Mouse (Mus musculus) ovary, postnatal 36 days (tissue): Measurements from ENCODE around the gene Aqp11.

Source experiments
- DNase-seq: peaks from one replicate; pipeline ENCODE4 v3.0.0; 2022; ENCODE audit warnings: low spot score, mixed read lengths

The Aqp11 gene

GRCm38 (mm10) chr7:97707809-97708208 lies 30.3 kb downstream of the Aqp11 start:
- no peak for DNase-seq

- DNase-seq: no peak
Observed at GRCm38 (mm10) chr7:97707123-97707522, 31.0 kb downstream of the Aqp11 start.

- no peak for DNase-seq
Observed at GRCm38 (mm10) chr7:97701106-97701505, 37.0 kb downstream of the Aqp11 start.

GRCm38 (mm10) chr7:97700173-97700572 lies 37.9 kb downstream of the Aqp11 start:
- DNase-seq: no peak

GRCm38 (mm10) chr7:97696506-97697254 lies 41.4 kb downstream of the Aqp11 start, which contains the start of gene Clns1a:
Gene Clns1a, plus strand, starts transcription at chr7:97696634.
- peak; percentile 85 for DNase-seq

- no peak for DNase-seq
Observed at GRCm38 (mm10) chr7:97696133-97696505, 42.0 kb downstream of the Aqp11 start.

- no peak for DNase-seq
Observed at GRCm38 (mm10) chr7:97695441-97695840, 42.6 kb downstream of the Aqp11 start.

- no peak for DNase-seq
Observed at GRCm38 (mm10) chr7:97687831-97688230, 50.3 kb downstream of the Aqp11 start.

- DNase-seq: no peak
Observed at GRCm38 (mm10) chr7:97679239-97679638, 58.9 kb downstream of the Aqp11 start.
